Mouse (Mus musculus) hindbrain, embryonic 11.5 days (tissue): ENCODE results near the gene Tor2a. TPM values are rescaled to one million over a fixed set of nuclear protein-coding genes. Genes with fewer than 3 reads are reported as not detected.
A peak's percentile ranks its signal among the peaks of the same experiment; 100 is the strongest.

ENCODE experiments used
- ATAC-seq: fragments of 200-750 bp; cut with Nextera tagmentation; 2 replicates; pipeline ENCODE4 v1.8.0; 2017; ENCODE audit warnings: mild to moderate bottlenecking, moderate TSS enrichment, moderate library complexity; ENCODE audit not compliant: low FRiP score
- DNase-seq: peaks from one replicate; pipeline ENCODE4 v3.0.0-alpha.2; 2015; ENCODE audit warnings: low spot score
- H3K27ac ChIP-seq: fragments of 300-500 bp; sonication (generic); 2 replicates; pipeline ENCODE4 v1.5.1; 2014; ENCODE audit warnings: mild to moderate bottlenecking, low read depth, low read length
- H3K27me3 ChIP-seq: fragments of 300-500 bp; sonication (generic); 2 replicates; pipeline ENCODE4 v1.6.1; 2014; ENCODE audit warnings: mild to moderate bottlenecking, low read length, moderate library complexity, mixed read lengths; ENCODE audit not compliant: control insufficient read depth, insufficient read depth
- H3K36me3 ChIP-seq: fragments of 300-500 bp; sonication (generic); 2 replicates; pipeline ENCODE4 v1.6.1; 2014; ENCODE audit warnings: mild to moderate bottlenecking, low read length, moderate library complexity, mixed read lengths; ENCODE audit not compliant: control insufficient read depth, insufficient read depth
- H3K4me1 ChIP-seq: fragments of 300-500 bp; sonication (generic); replicated peaks from 2 replicates; pipeline ENCODE4 v1.6.1; 2014; ENCODE audit warnings: low read length, mixed read lengths; ENCODE audit not compliant: control insufficient read depth, insufficient read depth
- H3K4me2 ChIP-seq: fragments of 300-500 bp; sonication (generic); replicated peaks from 2 replicates; pipeline ENCODE4 v1.6.1; 2014; ENCODE audit warnings: mild to moderate bottlenecking, low read depth, low read length
- H3K4me3 ChIP-seq: fragments of 300-500 bp; sonication (generic); 2 replicates; pipeline ENCODE4 v1.5.1; 2014; ENCODE audit warnings: low read depth, low read length
- H3K9ac ChIP-seq: fragments of 300-500 bp; sonication (generic); 2 replicates; pipeline ENCODE4 v1.6.1; 2014; ENCODE audit warnings: low read depth, low read length
- H3K9me3 ChIP-seq: fragments of 300-500 bp; sonication (generic); 2 replicates; pipeline ENCODE4 v1.6.1; 2016; ENCODE audit warnings: low read length; ENCODE audit not compliant: control insufficient read depth
- WGBS: fragments of 180-500 bp; shearing (Covaris S2); extraction: QIAGEN DNeasy Blood & Tissue Kit; methylation state at CpG from one replicate; pipeline ENCODE4 v1.1.7; 2014; 5-methylcytosine and 5-hydroxymethylcytosine counted together
- polyA plus RNA-seq: library from polyadenylated mRNA; unstranded; fragments of >200 nt; fragmentation: Nextera tagmentation; extraction: Ambion mirVana; gene quantifications from 2 replicates; pipeline ENCODE4 v1.2.1, GENCODE M21; 2014

Gene Tor2a
- polyA plus RNA-seq, 1 experiment from 2014 or later: 53.1 TPM

- H3K9ac ChIP-seq: peak overlapping the region; percentile 49
- H3K4me1 ChIP-seq: 0 out of 2 replicates have a peak, but pooled peaks cover 5% of the 10 kb centered on the region
- no peaks in the 10 kb centered on the region for H3K36me3 ChIP-seq
- no peak overlapping the region for H3K27ac ChIP-seq
- DNase-seq (no peak), ATAC-seq (no peak)
- 22% methylated on average over 22 of the region's 22 CpGs for WGBS
- H3K27me3 ChIP-seq: no peaks in the 10 kb centered on the region
- peak overlapping the region; percentile 79 for H3K4me2 ChIP-seq
- H3K9me3 ChIP-seq: no peaks in the 10 kb centered on the region
- H3K4me3 ChIP-seq: peak overlapping the region; percentile 53
These were observed 19.2 kb downstream of the Tor2a start for GRCm38 (mm10) chr2:32776192-32776591.

DNA sequence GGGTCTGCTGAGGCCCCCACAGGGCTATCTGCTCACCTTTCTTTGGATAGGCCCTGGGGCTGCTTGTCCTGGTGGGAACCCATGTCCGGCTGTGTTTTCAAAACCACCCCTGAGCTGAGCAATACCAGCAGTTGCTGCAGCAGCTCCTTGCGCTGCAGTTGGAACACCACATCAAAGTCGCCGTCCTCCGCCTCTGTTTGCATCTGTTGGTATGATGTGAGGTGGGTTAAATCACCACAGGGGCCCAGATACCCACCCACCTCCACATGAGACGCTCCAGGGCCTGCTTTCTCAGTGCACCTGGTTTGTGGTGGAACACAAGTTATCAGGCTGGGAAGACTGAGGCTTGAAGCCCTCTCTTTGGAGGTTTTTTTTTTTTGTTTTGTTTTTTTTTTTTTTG is 21.0 kb downstream of the Tor2a start:
- WGBS: 91% methylated on average over 6 of the region's 6 CpGs
- no peak for DNase-seq

GRCm38 (mm10) chr2:32779131-32779530 is 22.1 kb downstream of the Tor2a start:
- no peak for ATAC-seq
- WGBS: 21% methylated on average over 8 of the region's 8 CpGs

More for the DNA sequence above, 21.0 kb downstream of the Tor2a start:
- Histone ChIP-seq H3K36me3 (no peaks in the 10 kb centered on the region), H3K4me2 (no peak overlapping the region), H3K27me3 (no peaks in the 10 kb centered on the region), H3K27ac (no peak overlapping the region), H3K4me3 (no peak overlapping the region), H3K4me1 (0 out of 2 replicates have a peak, but pooled peaks cover 5% of the 10 kb centered on the region), H3K9me3 (no peaks in the 10 kb centered on the region), H3K9ac (no peak overlapping the region)
- ATAC-seq: no peak

DNA sequence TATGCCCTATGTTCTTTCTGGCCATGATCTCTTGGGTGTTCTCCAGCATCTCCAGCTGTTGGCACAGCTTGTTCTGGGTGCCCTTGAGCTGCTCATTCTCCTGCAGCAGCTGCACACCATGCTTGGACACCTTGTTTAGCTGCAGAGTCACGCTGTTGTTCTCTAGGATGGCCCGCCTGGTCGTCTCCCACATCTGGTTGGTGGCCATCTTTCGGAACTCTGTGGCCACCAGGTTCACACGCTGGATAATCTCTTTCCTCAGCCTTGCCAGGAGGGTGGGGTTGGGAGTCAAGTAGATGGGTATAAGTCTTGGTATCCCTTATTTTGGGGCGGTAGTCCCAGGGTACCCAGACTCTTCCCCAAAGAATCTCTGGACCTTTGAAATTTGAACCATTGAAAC is 22.7 kb downstream of the Tor2a start:
- DNase-seq: no peak

More at GRCm38 (mm10) chr2:32779131-32779530, 22.1 kb downstream of the Tor2a start:
- Histone ChIP-seq H3K4me3 (no peak overlapping the region), H3K27me3 (no peaks in the 10 kb centered on the region), H3K9me3 (no peaks in the 10 kb centered on the region), H3K4me1 (0 out of 2 replicates have a peak, but pooled peaks cover 5% of the 10 kb centered on the region), H3K9ac (no peak overlapping the region), H3K4me2 (no peak overlapping the region; the same call in 1 of the 2 replicates), H3K27ac (no peak overlapping the region), H3K36me3 (no peaks in the 10 kb centered on the region)
- peak; percentile 73 for DNase-seq

DNA sequence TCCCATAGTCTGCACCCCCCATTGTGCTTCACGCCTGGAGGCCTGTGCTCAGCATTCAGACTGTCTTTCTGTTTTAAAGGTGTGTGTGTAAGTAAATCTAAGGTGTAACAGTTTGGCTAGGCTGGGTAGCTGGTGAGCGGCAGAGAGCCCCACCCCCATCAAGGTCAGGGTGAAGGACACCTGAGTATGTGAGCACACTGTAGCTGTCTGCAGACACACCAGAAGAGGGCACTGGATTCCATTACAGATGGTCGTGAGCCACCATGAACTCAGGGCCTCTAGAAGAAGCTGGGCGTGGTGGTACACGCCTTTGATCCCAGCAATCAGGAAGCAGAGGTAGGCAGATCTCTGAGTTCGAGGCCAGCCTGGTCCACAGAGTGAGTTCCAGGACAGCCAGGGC is 24.7 kb downstream of the Tor2a start:
- Histone ChIP-seq H3K4me2 (no peak overlapping the region), H3K4me1 (no peaks in the 10 kb centered on the region), H3K9me3 (no peaks in the 10 kb centered on the region), H3K27me3 (no peaks in the 10 kb centered on the region), H3K4me3 (no peak overlapping the region), H3K9ac (no peak overlapping the region), H3K36me3 (no peaks in the 10 kb centered on the region), H3K27ac (no peak overlapping the region)
- WGBS: 76% methylated on average over 6 of the region's 6 CpGs
- ATAC-seq: no peak
- DNase-seq: no peak

More for the DNA sequence above, 22.7 kb downstream of the Tor2a start:
- H3K36me3 ChIP-seq: no peaks in the 10 kb centered on the region
- no peaks in the 10 kb centered on the region for H3K27me3 ChIP-seq
- H3K9me3 ChIP-seq: no peaks in the 10 kb centered on the region
- no peak overlapping the region for H3K4me2 ChIP-seq
- no peak overlapping the region for H3K9ac ChIP-seq
- no peak for ATAC-seq
- WGBS: 87% methylated on average over 6 of the region's 6 CpGs
- no peak overlapping the region for H3K27ac ChIP-seq
- H3K4me3 ChIP-seq: no peak overlapping the region
- 0 out of 2 replicates have a peak, but pooled peaks cover 5% of the 10 kb centered on the region for H3K4me1 ChIP-seq

- DNase-seq (no peak), ATAC-seq (no peak)
- Histone ChIP-seq H3K9me3 (no peaks in the 10 kb centered on the region), H3K27ac (no peak within 1 kb of the TSS), H3K27me3 (no peaks in the 10 kb centered on the region), H3K36me3 (no peaks in the 10 kb centered on the region), H3K4me2 (no peak within 1 kb of the TSS), H3K4me1 (no peaks in the 10 kb centered on the region), H3K4me3 (no peak within 1 kb of the TSS), H3K9ac (no peak within 1 kb of the TSS)
- 65% methylated on average over 4 of the region's 4 CpGs for WGBS
These were observed 27.1 kb downstream of the Tor2a start, which contains the start of gene Cfap157 for GRCm38 (mm10) chr2:32784048-32784681. Cfap157 (minus strand) TSS chr2:32784428.

DNA sequence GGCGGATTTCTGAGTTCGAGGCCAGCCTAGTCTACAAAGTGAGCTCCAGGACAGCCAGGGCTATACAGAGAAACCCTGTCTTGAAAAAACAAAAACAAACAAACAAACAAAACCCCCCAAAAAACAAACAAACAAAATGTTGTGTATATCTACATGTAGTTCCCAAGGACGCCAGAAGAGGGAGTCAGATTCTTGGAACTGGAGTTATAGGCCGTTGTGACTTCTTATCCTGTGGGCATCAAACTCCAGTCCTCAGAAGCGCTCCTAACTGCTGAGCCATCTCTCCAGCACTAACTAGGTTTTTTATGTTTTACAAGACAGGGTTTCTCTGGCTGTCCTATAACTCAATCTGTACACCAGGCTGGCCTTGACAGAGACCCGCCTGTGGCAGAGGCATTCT is 30.1 kb downstream of the Tor2a start:
- Histone ChIP-seq H3K27me3 (no peaks in the 10 kb centered on the region), H3K4me3 (no peak overlapping the region), H3K27ac (no peak overlapping the region), H3K36me3 (no peaks in the 10 kb centered on the region), H3K9me3 (no peaks in the 10 kb centered on the region), H3K4me2 (no peak overlapping the region), H3K9ac (no peak overlapping the region), H3K4me1 (no peaks in the 10 kb centered on the region)
- ATAC-seq (no peak), DNase-seq (peak; percentile 41)
- WGBS: 64% methylated on average over 6 of the region's 6 CpGs

- Histone ChIP-seq H3K36me3 (no peaks in the 10 kb centered on the region), H3K9me3 (no peaks in the 10 kb centered on the region), H3K9ac (no peak overlapping the region), H3K4me1 (no peaks in the 10 kb centered on the region), H3K27me3 (no peaks in the 10 kb centered on the region), H3K4me2 (no peak overlapping the region), H3K4me3 (no peak overlapping the region), H3K27ac (no peak overlapping the region)
- DNase-seq (no peak), ATAC-seq (no peak)
- WGBS: 65% methylated on average over 2 of the region's 2 CpGs
These were observed 31.5 kb downstream of the Tor2a start for GRCm38 (mm10) chr2:32788581-32788980.

- no peak overlapping the region for H3K4me3 ChIP-seq
- no peaks in the 10 kb centered on the region for H3K27me3 ChIP-seq
- H3K4me2 ChIP-seq: no peak overlapping the region
- H3K9ac ChIP-seq: no peak overlapping the region
- H3K27ac ChIP-seq: no peak overlapping the region
- WGBS: 89% methylated on average over 6 of the region's 6 CpGs
- no peaks in the 10 kb centered on the region for H3K4me1 ChIP-seq
- no peaks in the 10 kb centered on the region for H3K36me3 ChIP-seq
- DNase-seq (no peak), ATAC-seq (no peak)
- H3K9me3 ChIP-seq: no peaks in the 10 kb centered on the region
These were observed 34.3 kb downstream of the Tor2a start for GRCm38 (mm10) chr2:32791297-32791696.
